Mouse (Mus musculus): ENCODE data around the gene Unc119. TPM values are rescaled to one million over a fixed set of nuclear protein-coding genes. Genes with fewer than 3 reads are reported as not detected.

The Unc119 gene
- 10 to 100 TPM; 11.3 to 29.0 (median 11.9) TPM for polyA plus RNA-seq (2017; shearing (Covaris generic))

- peak; percentile 51 for ATAC-seq
Observed at GRCm38 (mm10) chr11:78343381-78344327, at the start of gene Unc119. Gene Unc119, plus strand, starts transcription at chr11:78343482.

- no peak for ATAC-seq
Observed at GRCm38 (mm10) chr11:78294585-78294984, 48.7 kb upstream of the Unc119 start.

- no peak for ATAC-seq
Observed at GRCm38 (mm10) chr11:78300917-78301316, 42.4 kb upstream of the Unc119 start.

- peak; percentile 99 for ATAC-seq
Observed at GRCm38 (mm10) chr11:78301357-78302084, 41.8 kb upstream of the Unc119 start, which contains the start of gene Spag5. Gene Spag5, plus strand, starts transcription at chr11:78301529.

GRCm38 (mm10) chr11:78305272-78305671 lies 38.0 kb upstream of the Unc119 start:
- no peak for ATAC-seq

GRCm38 (mm10) chr11:78310861-78311511 lies 32.3 kb upstream of the Unc119 start:
- ATAC-seq = no peak

GRCm38 (mm10) chr11:78313662-78314061 lies 29.6 kb upstream of the Unc119 start:
- ATAC-seq = no peak

- ATAC-seq = no peak
Observed at GRCm38 (mm10) chr11:78318411-78318810, 24.9 kb upstream of the Unc119 start.

GRCm38 (mm10) chr11:78322076-78322831 lies 21.0 kb upstream of the Unc119 start:
- peak; percentile 12 for ATAC-seq

GRCm38 (mm10) chr11:78322860-78323259 lies 20.4 kb upstream of the Unc119 start, which contains the start of gene Aldoc:
Gene Aldoc, plus strand, starts transcription at chr11:78322968.
- ATAC-seq = peak; percentile 94

GRCm38 (mm10) chr11:78324000-78324785 lies 19.1 kb upstream of the Unc119 start:
- no peak for ATAC-seq

GRCm38 (mm10) chr11:78324965-78325364 lies 18.3 kb upstream of the Unc119 start:
- no peak for ATAC-seq

GRCm38 (mm10) chr11:78327215-78327614 lies 16.1 kb upstream of the Unc119 start:
- no peak for ATAC-seq

- peak; percentile 98 for ATAC-seq
Observed at GRCm38 (mm10) chr11:78327634-78328511, 15.4 kb upstream of the Unc119 start, which contains the start of gene Pigs. Gene Pigs, plus strand, starts transcription at chr11:78328415.

GRCm38 (mm10) chr11:78328512-78329056 lies 14.7 kb upstream of the Unc119 start:
- ATAC-seq = peak; percentile 46

GRCm38 (mm10) chr11:78332676-78333075 lies 10.6 kb upstream of the Unc119 start:
- no peak for ATAC-seq

GRCm38 (mm10) chr11:78333992-78334391 lies 9.3 kb upstream of the Unc119 start:
- no peak for ATAC-seq

GRCm38 (mm10) chr11:78337040-78337439 lies 6.2 kb upstream of the Unc119 start:
- ATAC-seq = no peak

- ATAC-seq = no peak
Observed at GRCm38 (mm10) chr11:78341702-78342101, 1.6 kb upstream of the Unc119 start.

Data from inflammation-experienced regulatory T-cells, adult 6 months (primary cell).